Mouse (Mus musculus) brain, embryonic 14.5 days (tissue): Measurements from ENCODE around the gene Mien1. TPM values are rescaled to one million over a fixed set of nuclear protein-coding genes. Genes with fewer than 3 reads are reported as not detected.

ENCODE experiments used
- DNase-seq: peaks from one replicate; pipeline ENCODE4 v3.0.0-alpha.2; 2011; ENCODE audit warnings: low read depth
- CTCF ChIP-seq: fragments of 200-500 bp; IDR thresholded peaks from 2 replicates; pipeline ENCODE4 v1.5.1; 2012; ENCODE audit warnings: inconsistent platforms, mild to moderate bottlenecking, moderate library complexity, borderline replicate concordance; ENCODE audit not compliant: insufficient read depth, insufficient read length; ENCODE audit errors: extremely low read depth
- POLR2A ChIP-seq: fragments of 200-500 bp; IDR thresholded peaks from 2 replicates; pipeline ENCODE4 v1.6.1; 2012; ENCODE audit warnings: mild to moderate bottlenecking, inconsistent platforms, borderline replicate concordance; ENCODE audit not compliant: poor library complexity, insufficient read depth, insufficient read length, severe bottlenecking; ENCODE audit errors: extremely low read depth
- polyA plus RNA-seq: library from polyadenylated mRNA; depleted of rRNA; stranded (reverse); fragments of >200 nt; gene quantifications from 2 replicates; pipeline ENCODE4 v1.2.3, GENCODE M21; 2012

The Mien1 gene
- polyA plus RNA-seq, 1 experiment, result 130 TPM

DNA sequence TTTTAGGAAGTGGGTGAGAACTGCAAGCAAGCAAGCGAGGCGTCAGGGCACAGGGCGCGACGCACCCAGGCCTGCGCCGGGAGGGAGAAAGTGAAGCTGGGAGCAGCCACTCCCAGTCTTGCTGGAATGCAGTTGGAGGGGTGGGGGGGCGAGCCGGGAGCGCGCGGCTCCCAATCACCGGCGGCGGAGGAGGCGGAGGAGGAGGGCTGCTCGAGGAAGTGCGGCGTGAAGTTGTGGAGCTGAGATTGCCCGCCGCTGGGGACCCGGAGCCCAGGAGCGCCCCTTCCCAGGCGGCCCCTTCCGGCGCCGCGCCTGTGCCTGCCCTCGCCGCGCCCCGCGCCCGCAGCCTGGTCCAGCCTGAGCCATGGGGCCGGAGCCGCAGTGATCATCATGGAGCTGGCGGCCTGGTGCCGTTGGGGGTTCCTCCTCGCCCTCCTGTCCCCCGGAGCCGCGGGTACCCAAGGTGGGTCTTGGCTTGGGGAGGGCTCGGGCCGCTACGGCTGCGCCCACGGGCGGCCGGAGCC lies 26.5 kb downstream of the Mien1 start, which contains the start of gene Erbb2:
Erbb2 (plus strand) TSS at position 198 of the 524 bp plus-strand sequence.
- peak; percentile 52; the same call in 1 of the 2 replicates for TF ChIP-seq POLR2A
- no peak for TF ChIP-seq CTCF
- DNase-seq, result peak; percentile 88

DNA sequence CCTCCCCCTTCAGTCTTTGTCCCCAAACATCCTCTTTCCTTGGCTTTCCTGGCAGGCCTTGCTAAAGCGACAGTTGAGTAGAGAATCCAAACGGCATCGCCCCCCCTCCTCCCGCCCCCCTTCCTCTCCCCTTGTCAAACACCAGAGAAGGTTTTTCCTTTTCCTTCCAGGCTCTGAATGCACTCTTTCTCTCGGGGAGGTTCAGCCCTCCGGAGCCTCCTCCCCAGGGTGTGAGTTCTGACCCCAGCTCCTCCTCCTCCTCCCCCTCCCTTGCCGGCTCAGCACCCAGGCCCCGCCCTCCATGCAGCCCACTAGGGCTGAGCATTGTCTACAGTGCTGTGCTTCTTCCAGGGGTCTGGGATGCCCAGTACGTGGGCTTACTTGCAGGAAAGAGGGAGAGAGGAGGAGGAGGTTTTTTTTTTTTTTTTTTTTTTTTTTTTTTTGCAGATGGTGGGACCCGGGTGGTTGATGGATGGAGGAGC lies 29.4 kb downstream of the Mien1 start:
- no peak for TF ChIP-seq CTCF
- DNase-seq, result peak; percentile 73

DNA sequence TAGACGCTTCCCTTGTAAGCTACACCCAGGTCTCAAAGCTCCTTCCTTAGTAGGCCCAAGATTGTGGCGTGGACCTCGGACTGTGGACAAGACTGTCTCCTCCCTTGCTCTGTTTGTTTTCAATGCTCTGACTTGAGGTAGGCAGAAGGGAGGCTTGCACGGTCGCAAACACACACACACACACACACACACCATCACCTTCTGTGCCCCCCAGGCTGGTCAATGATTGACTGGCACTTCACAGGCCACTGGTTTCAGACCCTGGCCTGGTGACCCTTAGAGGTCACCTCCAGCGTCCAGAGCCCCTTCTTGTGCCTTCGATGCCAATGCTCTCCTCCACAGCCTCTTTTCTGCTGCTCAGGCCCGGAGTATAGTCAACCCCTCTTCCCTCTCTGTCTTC lies 29.9 kb downstream of the Mien1 start:
- TF ChIP-seq POLR2A (no peak), CTCF (no peak)
- no peak for DNase-seq

DNA sequence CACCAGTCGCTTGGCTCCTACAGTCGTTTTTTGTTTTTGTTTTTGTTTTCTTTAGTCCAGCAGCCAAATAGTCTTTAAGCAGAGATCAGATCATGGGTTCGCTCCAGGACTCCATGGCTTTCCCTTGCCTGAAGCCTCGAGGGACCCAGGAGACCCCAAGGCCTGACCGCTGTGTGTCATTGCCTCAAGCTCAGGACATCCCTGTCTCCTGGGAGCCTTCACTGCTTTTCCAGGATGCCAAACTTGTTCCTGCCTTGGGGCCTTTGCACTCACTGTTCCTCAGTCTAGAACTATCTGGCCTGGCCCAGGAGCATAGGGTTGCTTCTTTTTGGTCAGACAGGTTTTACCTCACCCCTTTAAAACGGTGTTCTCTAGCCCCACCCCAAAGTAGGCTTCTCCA lies 32.2 kb downstream of the Mien1 start:
- TF ChIP-seq CTCF (no peak), POLR2A (no peak)
- no peak for DNase-seq

DNA sequence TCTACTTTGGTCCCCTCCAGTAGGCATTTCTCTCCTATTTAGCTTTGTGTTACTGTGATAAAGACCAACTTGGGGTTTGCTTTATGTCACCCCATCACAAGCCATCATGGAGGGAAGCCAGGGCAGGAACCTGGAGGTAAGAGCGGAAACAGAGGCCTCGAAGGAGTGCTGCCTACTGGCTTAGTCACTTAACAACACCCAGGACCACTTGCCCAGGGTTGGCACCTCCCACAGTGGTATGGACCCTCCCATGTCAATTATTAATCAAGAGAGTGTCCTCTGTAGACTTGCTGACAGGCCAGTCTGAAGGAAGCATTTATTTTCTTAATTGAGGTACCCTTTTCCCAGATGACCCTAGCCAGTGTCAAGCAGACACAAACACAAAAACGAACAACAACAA lies 38.0 kb downstream of the Mien1 start:
- TF ChIP-seq CTCF (no peak), POLR2A (no peak)
- DNase-seq, result no peak

DNA sequence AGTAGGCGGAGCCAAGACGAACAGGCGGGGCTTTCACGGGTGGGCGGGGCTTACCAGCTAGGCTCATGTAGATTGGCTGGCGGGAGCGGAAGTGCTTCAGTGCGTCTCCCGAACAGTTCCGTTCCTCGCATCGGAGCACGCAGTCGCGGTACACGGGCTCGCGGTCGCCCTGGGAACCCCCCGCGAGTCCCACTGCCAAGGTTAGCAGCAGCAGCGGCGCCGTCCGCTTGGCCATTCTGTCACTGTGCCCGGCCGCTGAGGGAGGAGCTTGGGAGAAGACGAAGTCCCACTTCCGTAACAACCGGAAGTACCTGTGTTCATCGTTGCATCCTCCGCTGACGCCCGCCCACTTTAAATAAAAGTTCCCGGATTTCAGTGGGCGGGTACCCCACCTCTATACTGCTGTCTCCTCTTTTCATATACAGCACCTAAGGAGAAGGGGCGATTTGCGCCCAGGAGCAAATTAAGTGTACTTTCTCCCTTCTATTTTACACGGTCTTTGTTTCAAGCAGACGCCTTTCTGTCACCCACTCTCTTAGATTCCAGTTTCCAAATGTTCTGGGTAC lies 38.5 kb downstream of the Mien1 start, which contains the start of gene Pgap3:
Pgap3 (minus strand) TSS at position 330 of the 566 bp plus-strand sequence.
- TF ChIP-seq POLR2A, result peak; percentile 48; the same call in 1 of the 2 replicates
- TF ChIP-seq CTCF, result no peak
- DNase-seq, result peak; percentile 97

DNA sequence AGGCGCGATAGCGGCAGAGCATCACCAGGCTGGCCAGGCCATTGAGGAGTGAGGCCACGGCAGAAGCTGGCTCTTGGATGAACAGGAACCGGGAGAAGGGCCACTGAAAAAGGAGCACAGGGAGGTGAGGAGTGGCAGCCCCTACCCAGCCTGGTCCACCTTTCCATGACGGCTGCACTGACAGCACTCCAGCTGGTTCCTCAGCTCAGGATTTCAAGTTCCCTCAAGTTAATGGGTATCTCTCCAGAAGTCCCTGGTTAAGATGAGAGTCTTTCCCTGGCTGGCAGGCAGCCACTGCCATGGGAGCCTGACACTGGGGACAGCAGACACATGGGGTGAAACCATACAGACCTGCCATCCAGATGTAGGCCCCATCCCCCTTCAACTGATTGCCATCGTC lies 40.8 kb downstream of the Mien1 start:
- DNase-seq, result no peak

DNA sequence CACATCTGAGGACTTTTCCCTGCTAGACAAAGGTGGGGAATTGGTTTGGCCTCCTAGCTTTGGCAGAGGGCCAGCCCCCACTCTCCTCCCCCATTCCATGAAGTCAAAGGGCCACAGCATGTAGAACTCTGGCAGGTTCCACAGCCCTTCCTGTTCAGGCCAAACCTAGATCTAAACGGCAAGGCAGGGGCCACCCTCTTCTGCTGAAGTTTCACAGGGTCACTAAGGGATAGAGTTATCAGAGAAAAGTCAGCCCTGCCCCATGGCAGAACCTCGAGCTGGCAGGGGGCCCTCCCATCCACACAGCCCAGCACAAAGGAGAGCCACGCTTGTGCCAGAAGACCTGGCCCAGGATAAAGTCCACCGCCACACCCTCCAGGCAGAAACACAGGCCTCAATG lies 43.8 kb downstream of the Mien1 start:
- no peak for DNase-seq
- TF ChIP-seq POLR2A (no peak), CTCF (no peak)

More for the DNA sequence above, 40.8 kb downstream of the Mien1 start:
- TF ChIP-seq POLR2A (no peak), CTCF (no peak)

DNA sequence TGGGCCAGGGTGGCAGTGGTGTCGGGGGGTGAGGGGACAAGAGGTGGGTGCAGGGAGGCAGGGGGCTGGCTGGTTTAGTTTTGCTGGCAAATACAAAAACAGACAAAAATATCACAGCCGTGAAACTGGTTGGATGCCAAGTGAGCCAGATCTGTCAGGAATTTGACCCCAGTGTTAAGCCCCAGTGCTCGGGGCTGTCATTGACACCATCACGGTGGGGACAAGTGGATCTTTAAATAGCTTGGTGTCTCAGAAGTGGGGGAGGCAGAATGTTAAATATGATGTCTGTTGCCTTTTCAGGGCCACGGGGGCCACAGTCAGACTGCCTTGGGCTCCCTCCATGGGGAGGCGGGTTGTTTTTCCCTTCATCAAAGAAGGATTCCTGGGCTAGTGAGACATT lies 44.5 kb downstream of the Mien1 start:
- TF ChIP-seq CTCF (no peak), POLR2A (no peak)
- DNase-seq, result no peak

DNA sequence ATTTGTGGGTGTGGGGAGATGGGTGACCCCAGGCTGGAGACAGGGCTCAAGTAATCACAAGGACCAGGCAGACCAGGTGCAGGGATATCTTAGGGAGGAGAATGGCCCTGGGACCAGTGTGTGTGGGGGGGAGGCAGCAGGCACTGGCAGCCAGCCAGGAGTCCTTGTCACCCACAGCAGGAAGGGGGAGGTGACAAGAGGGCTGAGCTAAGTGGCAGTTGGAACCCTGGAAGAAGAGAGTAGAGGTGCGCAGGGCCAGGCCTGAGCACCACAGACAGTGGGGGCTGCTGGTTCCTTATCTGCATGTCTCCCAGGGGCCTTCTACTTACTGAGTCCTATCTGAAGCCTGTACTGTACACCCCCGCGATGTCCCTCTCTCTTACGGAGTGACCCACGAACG lies 45.5 kb downstream of the Mien1 start:
- DNase-seq, result peak; percentile 61
- no peak for TF ChIP-seq CTCF
- TF ChIP-seq POLR2A, result no peak

DNA sequence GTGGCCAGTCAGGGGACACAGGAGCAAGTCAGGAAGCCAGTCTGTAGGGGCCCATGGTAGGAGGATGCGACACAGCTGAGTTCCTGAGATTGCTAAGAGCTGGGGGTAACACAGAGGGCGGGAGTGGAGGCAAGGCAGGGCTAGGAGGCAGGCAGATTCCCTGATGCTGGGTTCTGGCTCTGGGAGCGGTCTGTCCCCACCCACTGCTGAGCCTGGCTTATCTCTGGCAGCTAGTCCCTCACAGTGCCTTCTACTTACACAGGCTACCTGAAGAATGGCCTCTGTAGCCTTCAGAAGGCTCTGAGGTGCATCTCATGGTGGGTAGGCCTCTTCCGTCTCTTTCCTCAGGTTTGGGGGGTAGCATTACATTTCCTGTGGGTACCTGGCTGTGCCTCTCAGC lies 46.1 kb downstream of the Mien1 start:
- DNase-seq, result no peak
- no peak for TF ChIP-seq POLR2A
- no peak for TF ChIP-seq CTCF

DNA sequence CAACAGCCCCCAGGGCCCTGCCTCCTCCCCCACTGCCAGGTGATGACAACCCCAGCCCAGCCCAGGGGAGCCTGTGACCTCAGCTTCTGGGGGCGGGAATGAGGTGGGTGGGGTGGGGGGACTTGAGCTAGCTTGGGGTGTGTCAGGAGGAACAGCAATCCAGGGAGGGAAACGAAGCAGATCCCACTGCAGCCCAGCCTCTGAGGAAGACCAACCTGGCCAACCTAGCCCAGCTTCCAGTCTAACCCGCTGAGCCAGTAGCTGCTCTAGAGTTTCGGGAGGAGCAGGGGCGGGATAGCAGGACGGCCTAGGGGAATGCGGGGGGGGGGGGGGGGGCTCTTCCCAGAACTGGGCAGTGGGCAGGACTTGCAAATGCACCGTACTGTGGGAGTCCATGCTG lies 46.8 kb downstream of the Mien1 start:
- no peak for TF ChIP-seq CTCF
- no peak for TF ChIP-seq POLR2A

DNA sequence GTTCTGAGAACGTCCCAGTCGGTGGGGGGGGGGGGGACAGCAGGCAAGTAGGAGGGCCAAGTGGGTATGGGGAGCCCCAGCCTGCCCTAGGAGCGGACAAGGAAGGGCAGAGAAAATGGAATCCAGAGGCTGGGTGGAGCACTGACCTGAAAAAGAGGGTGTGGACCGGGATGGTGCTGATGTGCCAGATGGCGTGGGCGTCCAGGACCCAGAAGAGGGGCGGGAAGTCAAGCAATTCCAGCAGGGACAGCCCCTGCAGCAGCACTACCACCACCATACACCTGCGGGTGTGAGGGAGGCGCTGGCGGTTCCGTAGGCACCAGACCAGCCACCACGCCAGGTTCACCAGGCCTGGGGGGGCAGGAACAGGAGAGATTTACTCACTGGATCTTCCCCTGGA lies 48.6 kb downstream of the Mien1 start:
- no peak for DNase-seq

More for the DNA sequence above, 46.8 kb downstream of the Mien1 start:
- no peak for DNase-seq

More for the DNA sequence above, 48.6 kb downstream of the Mien1 start:
- TF ChIP-seq POLR2A (no peak), CTCF (no peak)
